Mouse (Mus musculus) lung, postnatal 10 days (tissue): ENCODE data around the gene Kcnc3.

Source experiments
- DNase-seq: peaks from one replicate; pipeline ENCODE4 v3.0.0; 2021

The Kcnc3 gene

GRCm38 (mm10) chr7:44632676-44633075, 42.2 kb downstream of the Kcnc3 start:
- no peak for DNase-seq

DNA sequence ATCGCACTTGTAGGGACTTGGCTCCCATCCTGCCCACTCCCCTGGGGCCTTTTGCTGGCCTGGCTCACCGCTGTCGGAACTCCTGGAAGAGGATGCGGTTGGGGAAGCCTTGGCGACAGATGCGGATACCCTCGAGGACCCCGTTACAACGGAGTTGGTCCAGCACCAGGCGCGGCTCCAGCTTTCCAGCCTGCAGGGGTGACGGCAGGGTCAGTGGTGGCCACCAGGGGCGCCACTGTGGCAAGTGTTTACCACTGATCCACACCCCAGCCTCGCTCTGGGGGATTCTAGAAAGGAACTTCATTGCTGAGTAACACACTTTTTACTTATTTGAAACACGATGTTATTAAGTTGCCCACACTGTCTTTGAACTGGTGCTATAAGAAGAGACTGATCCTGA, 42.9 kb downstream of the Kcnc3 start:
- peak; percentile 35 for DNase-seq

GRCm38 (mm10) chr7:44636684-44637083, 46.2 kb downstream of the Kcnc3 start:
- DNase-seq: no peak

DNA sequence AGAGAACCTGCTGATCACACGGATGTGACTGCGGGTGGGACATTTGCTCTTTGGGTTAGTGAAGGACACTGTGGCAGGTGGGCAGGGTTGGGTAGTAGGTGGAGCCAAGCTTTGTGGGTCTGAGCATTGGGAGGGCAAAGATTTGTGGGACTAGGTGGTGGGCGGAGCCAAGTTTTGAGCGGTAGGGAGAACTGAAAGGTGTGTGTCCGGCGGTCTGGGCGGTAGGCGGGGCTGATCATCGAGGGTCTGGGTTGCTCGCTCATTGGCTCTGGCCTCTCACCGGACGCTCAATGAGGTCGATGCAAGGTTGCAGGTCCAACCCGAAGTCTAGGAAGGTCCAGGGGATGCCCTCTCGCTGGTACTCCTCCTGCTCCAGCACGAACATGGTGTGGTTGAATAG, 48.2 kb downstream of the Kcnc3 start:
- no peak for DNase-seq

DNA sequence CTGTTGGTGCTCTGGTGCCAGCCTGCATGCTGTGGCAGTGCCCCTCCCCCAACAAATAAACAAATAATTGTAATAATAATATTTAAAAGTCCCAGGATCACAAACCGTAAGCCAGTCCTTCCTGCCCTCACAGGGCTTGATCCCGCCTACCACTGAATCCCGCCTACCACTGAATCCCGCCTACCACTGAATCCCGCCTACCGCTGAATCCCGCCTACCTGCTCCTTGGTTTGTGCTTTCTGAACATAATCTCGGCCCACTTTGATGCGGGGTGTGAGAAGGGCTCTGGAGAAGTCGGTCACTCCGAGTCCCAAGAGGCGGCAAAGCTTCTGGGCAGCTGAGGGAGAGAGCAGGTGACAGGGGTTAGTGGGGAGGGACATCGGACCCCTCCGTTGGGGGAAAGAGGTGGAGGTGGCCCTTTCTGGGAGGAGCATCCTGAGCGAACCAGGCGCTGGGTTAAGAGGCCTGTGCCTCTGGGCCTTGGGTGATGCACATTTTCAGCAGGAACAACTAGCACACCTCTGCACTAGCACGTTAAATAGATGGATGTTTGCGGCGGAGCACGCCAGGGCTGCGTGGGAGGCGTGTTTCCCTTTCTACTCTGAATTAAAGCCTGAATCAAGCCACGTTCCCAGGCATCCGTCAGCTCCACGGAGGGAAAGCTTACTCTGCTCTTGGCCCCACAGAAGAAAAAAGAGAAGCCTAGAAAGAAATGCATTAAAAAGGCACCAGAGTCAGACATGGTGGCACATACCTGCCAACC, 50.6 kb downstream of the Kcnc3 start:
- no peak for DNase-seq

DNA sequence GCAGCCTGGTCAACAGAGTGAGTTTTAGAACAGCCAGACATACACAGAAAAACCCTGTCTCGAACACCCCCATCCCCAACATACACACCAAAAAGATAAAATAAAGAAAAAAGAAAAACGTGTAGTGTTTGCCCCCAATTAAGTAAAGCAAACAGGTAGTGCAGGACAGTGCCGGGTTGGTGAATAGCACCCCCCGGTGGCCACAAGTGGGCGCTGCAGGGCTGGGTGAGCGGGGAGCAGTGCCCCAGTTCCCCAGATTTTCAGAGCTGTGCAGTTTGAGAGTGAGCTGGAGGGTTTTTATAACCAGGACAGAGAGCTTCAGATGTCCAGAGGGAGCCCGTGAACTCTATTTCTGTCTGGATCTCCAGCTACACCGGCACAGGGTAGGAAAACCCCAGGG, 51.4 kb downstream of the Kcnc3 start:
- DNase-seq: peak; percentile 45

- DNase-seq: no peak
Observed at GRCm38 (mm10) chr7:44645256-44645655, 54.8 kb downstream of the Kcnc3 start.

DNA sequence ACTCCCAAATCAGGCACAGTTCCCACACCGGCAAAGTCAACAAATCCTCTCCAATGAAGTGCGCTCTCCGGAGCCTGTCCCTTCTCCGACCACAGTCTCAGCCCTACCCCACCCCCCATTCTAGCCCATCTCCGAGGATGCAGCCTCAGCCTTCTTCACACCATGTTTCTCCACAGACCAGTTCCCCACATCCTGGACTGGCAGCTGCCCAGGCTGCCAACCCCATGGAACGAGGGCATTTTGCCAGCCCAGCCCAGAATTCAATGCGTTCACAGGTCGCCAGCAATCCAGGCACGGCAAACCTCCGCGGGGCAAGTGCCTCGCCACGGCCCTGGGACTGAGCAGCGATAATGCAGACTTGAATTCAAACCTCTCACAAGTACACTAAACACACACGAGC, 55.5 kb downstream of the Kcnc3 start:
- DNase-seq: peak; percentile 30

GRCm38 (mm10) chr7:44647042-44647724, 56.7 kb downstream of the Kcnc3 start:
- peak; percentile 79 for DNase-seq

- DNase-seq: peak; percentile 75
Observed at GRCm38 (mm10) chr7:44647729-44648128, 57.3 kb downstream of the Kcnc3 start.

- DNase-seq: no peak
Observed at GRCm38 (mm10) chr7:44649094-44649610, 58.7 kb downstream of the Kcnc3 start.

- DNase-seq: peak; percentile 61
Observed at GRCm38 (mm10) chr7:44649990-44650389, 59.5 kb downstream of the Kcnc3 start.

DNA sequence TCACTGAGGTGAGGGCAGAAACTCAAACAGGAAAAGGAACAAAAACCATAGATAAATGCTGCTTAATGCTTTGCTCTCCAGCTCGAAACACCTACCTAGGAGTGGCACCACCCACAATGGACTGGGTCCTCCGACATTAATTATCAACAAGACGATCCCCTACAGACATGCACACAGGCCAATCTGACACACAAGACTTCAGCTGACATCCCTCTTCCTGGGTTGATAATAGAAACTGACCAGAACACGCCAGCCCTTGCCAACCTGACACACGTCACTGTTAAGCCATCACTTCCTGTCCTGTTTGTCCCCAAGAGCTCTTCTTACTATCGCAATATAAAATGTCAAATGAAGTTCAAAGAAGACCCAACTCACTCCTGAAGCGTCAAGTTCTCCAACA, 61.0 kb downstream of the Kcnc3 start:
- DNase-seq: no peak

GRCm38 (mm10) chr7:44653773-44654172, 63.3 kb downstream of the Kcnc3 start:
- DNase-seq: peak; percentile 37
